In the genomic region with DNA sequence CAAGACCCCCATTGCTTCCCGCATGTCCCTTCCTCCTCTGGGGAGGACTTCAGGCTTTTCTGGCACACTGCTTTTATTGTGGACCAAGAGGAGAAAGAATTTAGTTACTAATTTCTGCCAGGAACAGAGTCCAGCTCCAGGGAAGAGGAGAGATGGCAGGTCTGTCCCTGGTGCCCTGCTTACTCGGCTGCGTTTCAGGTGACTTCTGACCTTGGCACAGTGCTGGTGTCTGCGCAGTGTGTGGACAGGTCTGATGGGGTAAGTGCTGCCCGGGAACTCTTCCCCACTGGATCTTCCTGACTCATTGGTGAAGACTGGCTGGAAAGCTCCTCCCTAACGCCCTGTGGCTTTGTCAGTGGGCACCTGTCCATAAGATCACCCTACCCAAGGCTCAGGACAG, we compare ENCODE assay signal across 25 mouse cellular contexts. TPM values are rescaled to one million over a fixed set of nuclear protein-coding genes. Genes with fewer than 3 reads are reported as not detected.
A peak's percentile ranks its signal among the peaks of the same experiment; 100 is the strongest.
DNase-seq lines count a peak whose midpoint lies in the region; ATAC-seq lines count a peak whose summit lies in the region.
"Had no signal": no experiment of that assay in that cellular context is flagged by ENCODE, and none has a peak within 500 bp of the region (broad histone marks: within the 10 kb centered on the region; RNA-seq: fewer than 3 reads in every experiment).

No protein-coding gene starts in this region.

- no peaks in the 10 kb centered on the region for H3K36me3 ChIP-seq in hindbrain, embryonic 10.5 days
- no peaks in the 10 kb centered on the region for H3K36me3 ChIP-seq in hindbrain, embryonic 12.5 days
- no peaks in the 10 kb centered on the region for H3K36me3 ChIP-seq in midbrain, embryonic 12.5 days
- no peaks in the 10 kb centered on the region for H3K36me3 ChIP-seq in midbrain, embryonic 16.5 days (ENCODE audit: control insufficient read depth, insufficient read depth, low read length)
- no peaks in the 10 kb centered on the region for H3K36me3 ChIP-seq in kidney, embryonic 16.5 days (ENCODE audit: insufficient read depth, low read length)
- H3K36me3 ChIP-seq: embryonic facial prominence, embryonic 15.5 days; forebrain, embryonic 12.5 days; hindbrain, embryonic 13.5 days; limb, embryonic 10.5 days; liver, embryonic 13.5 days; lung, embryonic 15.5 days; stomach, embryonic 15.5 days had no signal

- H3K9me3 ChIP-seq in hindbrain, embryonic 10.5 days = no peaks in the 10 kb centered on the region
- H3K9me3 ChIP-seq in hindbrain, embryonic 12.5 days (replicated peaks) = no peaks in the 10 kb centered on the region
- H3K9me3 ChIP-seq in midbrain, embryonic 12.5 days = no peaks in the 10 kb centered on the region
- no peaks in the 10 kb centered on the region for H3K9me3 ChIP-seq in midbrain, embryonic 16.5 days (replicated peaks; ENCODE audit: control insufficient read depth, low read length, poor library complexity, severe bottlenecking)
- H3K9me3 ChIP-seq in kidney, embryonic 16.5 days (ENCODE audit: low read length) = no peaks in the 10 kb centered on the region
- H3K9me3 ChIP-seq: embryonic facial prominence, embryonic 15.5 days; forebrain, embryonic 12.5 days; hindbrain, embryonic 13.5 days; limb, embryonic 10.5 days; liver, embryonic 13.5 days; lung, embryonic 15.5 days; stomach, embryonic 15.5 days had no signal

- peaks cover 52% of the 10 kb centered on the region for H3K27me3 ChIP-seq in hindbrain, embryonic 10.5 days (ENCODE audit: insufficient read depth, poor library complexity, severe bottlenecking)
- H3K27me3 ChIP-seq in hindbrain, embryonic 12.5 days = peaks cover 10% of the 10 kb centered on the region
- H3K27me3 ChIP-seq in midbrain, embryonic 12.5 days = peaks cover 13% of the 10 kb centered on the region
- H3K27me3 ChIP-seq in midbrain, embryonic 16.5 days (ENCODE audit: control insufficient read depth, insufficient read depth, low read depth, low read length) = peaks cover 5% of the 10 kb centered on the region
- H3K27me3 ChIP-seq in kidney, embryonic 16.5 days (ENCODE audit: insufficient read depth, low read length) = no peaks in the 10 kb centered on the region; the same call in 1 of the 2 replicates

- no peak overlapping the region for H3K4me3 ChIP-seq in hindbrain, embryonic 10.5 days
- no peak overlapping the region for H3K4me3 ChIP-seq in hindbrain, embryonic 12.5 days
- no peak overlapping the region for H3K4me3 ChIP-seq in midbrain, embryonic 12.5 days
- no peak overlapping the region for H3K4me3 ChIP-seq in midbrain, embryonic 16.5 days (ENCODE audit: low read depth, low read length)
- no peak overlapping the region for H3K4me3 ChIP-seq in kidney, embryonic 16.5 days (ENCODE audit: low read length)
- H3K4me3 ChIP-seq: embryonic facial prominence, embryonic 15.5 days; forebrain, embryonic 12.5 days; hindbrain, embryonic 13.5 days; layer of hippocampus, adult 2 months; left cerebral cortex, adult 2 months; limb, embryonic 10.5 days; liver, embryonic 13.5 days; lung, embryonic 15.5 days; stomach, embryonic 15.5 days had no signal

- H3K4me1 ChIP-seq in hindbrain, embryonic 10.5 days (replicated peaks) = peaks cover 95% of the 10 kb centered on the region
- peaks cover 46% of the 10 kb centered on the region for H3K4me1 ChIP-seq in hindbrain, embryonic 12.5 days
- H3K4me1 ChIP-seq in midbrain, embryonic 12.5 days = peaks cover 88% of the 10 kb centered on the region
- peaks cover 22% of the 10 kb centered on the region for H3K4me1 ChIP-seq in midbrain, embryonic 16.5 days (ENCODE audit: control insufficient read depth, insufficient read depth, low read length)
- peaks cover 75% of the 10 kb centered on the region for H3K4me1 ChIP-seq in kidney, embryonic 16.5 days (ENCODE audit: insufficient read depth, low read length)

- WGBS in hindbrain, embryonic 10.5 days = 65% methylated on average over 6 of the region's 6 CpGs
- 65% methylated on average over 6 of the region's 6 CpGs for WGBS in hindbrain, embryonic 12.5 days
- WGBS in midbrain, embryonic 12.5 days = 65% methylated on average over 6 of the region's 6 CpGs
- 68% methylated on average over 6 of the region's 6 CpGs for WGBS in midbrain, embryonic 16.5 days
- 66% methylated on average over 6 of the region's 6 CpGs for WGBS in kidney, embryonic 16.5 days

- no peak overlapping the region for H3K9ac ChIP-seq in hindbrain, embryonic 12.5 days
- peak overlapping the region; percentile 28; the same call in 1 of the 2 replicates for H3K9ac ChIP-seq in midbrain, embryonic 12.5 days (replicated peaks)
- no peak overlapping the region for H3K9ac ChIP-seq in midbrain, embryonic 16.5 days (ENCODE audit: low read depth, low read length)
- H3K9ac ChIP-seq in kidney, embryonic 16.5 days (replicated peaks; ENCODE audit: low read length) = no peak overlapping the region
- H3K9ac ChIP-seq: embryonic facial prominence, embryonic 15.5 days; forebrain, embryonic 12.5 days; hindbrain, embryonic 13.5 days; liver, embryonic 13.5 days; lung, embryonic 15.5 days; stomach, embryonic 15.5 days had no signal

- no peak overlapping the region for H3K4me2 ChIP-seq in hindbrain, embryonic 12.5 days (replicated peaks)
- 0 out of 2 replicates have a peak overlapping the region, but pooled peaks have one; percentile 12 for H3K4me2 ChIP-seq in midbrain, embryonic 12.5 days (replicated peaks)
- no peak overlapping the region for H3K4me2 ChIP-seq in midbrain, embryonic 16.5 days (ENCODE audit: low read length)
- H3K4me2 ChIP-seq in kidney, embryonic 16.5 days (replicated peaks; ENCODE audit: low read depth, low read length) = no peak overlapping the region
- H3K4me2 ChIP-seq: embryonic facial prominence, embryonic 15.5 days; forebrain, embryonic 12.5 days; hindbrain, embryonic 13.5 days; liver, embryonic 13.5 days; lung, embryonic 15.5 days; stomach, embryonic 15.5 days had no signal

- H3K27ac ChIP-seq in hindbrain, embryonic 10.5 days = peak overlapping the region; percentile 96
- H3K27ac ChIP-seq in hindbrain, embryonic 12.5 days = no peak overlapping the region
- peak overlapping the region; percentile 92 for H3K27ac ChIP-seq in midbrain, embryonic 12.5 days (replicated peaks)
- H3K27ac ChIP-seq in midbrain, embryonic 16.5 days (ENCODE audit: low read length) = no peak overlapping the region
- peak overlapping the region; percentile 35; the same call in 1 of the 2 replicates for H3K27ac ChIP-seq in kidney, embryonic 16.5 days (ENCODE audit: low read length)
- H3K27ac ChIP-seq: embryonic facial prominence, embryonic 15.5 days; forebrain, embryonic 12.5 days; hindbrain, embryonic 13.5 days; layer of hippocampus, adult 2 months; left cerebral cortex, adult 2 months; limb, embryonic 10.5 days; liver, embryonic 13.5 days; lung, embryonic 15.5 days; macrophage; stomach, embryonic 15.5 days had no signal

- DNase-seq in hindbrain, embryonic 10.5 days (ENCODE audit: low spot score) = no peak
- DNase-seq in layer of hippocampus, postnatal 25 days (ENCODE audit: extremely low spot score in 1 of 2, low spot score in 1 of 2) = no peak
- no peak for DNase-seq in lung, postnatal 10 days
- DNase-seq: adrenal gland, postnatal 25 days; cerebellum, adult 11 months; cerebellum, postnatal 14 days; embryo, embryonic 11 days; gastrocnemius, postnatal 10 days; liver, embryonic 13.5 days; right cerebral cortex, postnatal 25 days; thymus, adult 18-20 months; thymus, postnatal 4 days had no signal

- ATAC-seq in hindbrain, embryonic 12.5 days (ENCODE audit: low FRiP score) = no peak
- no peak for ATAC-seq in midbrain, embryonic 12.5 days (ENCODE audit: low FRiP score, low read depth)
- ATAC-seq in midbrain, embryonic 16.5 days = no peak
- ATAC-seq in kidney, embryonic 16.5 days (ENCODE audit: low FRiP score, low TSS enrichment) = no peak

RNA-seq across cellular contexts. Expression of gene Slc45a3, which starts 6.2 kb away (rescaled TPM):
- polyA plus RNA-seq in hindbrain, embryonic 10.5 days (2016; fragmentation: Nextera tagmentation; extraction: Ambion mirVana) = 10.9 and 19.2 TPM in 2 replicates
- 5.6 and 6.4 TPM in 2 replicates for polyA plus RNA-seq in hindbrain, embryonic 12.5 days (2016; fragmentation: Nextera tagmentation; extraction: Ambion mirVana)
- 27.4 and 30.2 TPM in 2 replicates for polyA plus RNA-seq in midbrain, embryonic 12.5 days (2016; fragmentation: Nextera tagmentation; extraction: Ambion mirVana)
- polyA plus RNA-seq in midbrain, embryonic 16.5 days (2015; fragmentation: Nextera tagmentation; extraction: Ambion mirVana) = 2.3 and 2.7 TPM in 2 replicates
- polyA plus RNA-seq in kidney, embryonic 16.5 days (2015; fragmentation: Nextera tagmentation; extraction: Ambion mirVana) = 8.6 and 9.7 TPM in 2 replicates
- total RNA-seq in layer of hippocampus, postnatal 25 days (2021) = 1 to 10 TPM; 2.4 TPM

RNA-seq across cellular contexts. Expression of gene Elk4, which starts 38.4 kb away (rescaled TPM):
- polyA plus RNA-seq in hindbrain, embryonic 10.5 days (2016; fragmentation: Nextera tagmentation; extraction: Ambion mirVana) = 12.9 and 13.2 TPM in 2 replicates
- 18.5 and 21.7 TPM in 2 replicates for polyA plus RNA-seq in hindbrain, embryonic 12.5 days (2016; fragmentation: Nextera tagmentation; extraction: Ambion mirVana)
- 18.9 and 19.9 TPM in 2 replicates for polyA plus RNA-seq in midbrain, embryonic 12.5 days (2016; fragmentation: Nextera tagmentation; extraction: Ambion mirVana)
- polyA plus RNA-seq in midbrain, embryonic 16.5 days (2015; fragmentation: Nextera tagmentation; extraction: Ambion mirVana) = 8.1 and 8.7 TPM in 2 replicates
- polyA plus RNA-seq in kidney, embryonic 16.5 days (2015; fragmentation: Nextera tagmentation; extraction: Ambion mirVana) = 19.0 and 23.2 TPM in 2 replicates
- total RNA-seq in layer of hippocampus, postnatal 25 days (2021) = 10 to 100 TPM; 51.8 to 60.4 TPM

RNA-seq across cellular contexts. Expression of gene Nucks1, which starts 58.6 kb away (rescaled TPM):
- 73.2 and 104 TPM in 2 replicates for polyA plus RNA-seq in hindbrain, embryonic 10.5 days (2016; fragmentation: Nextera tagmentation; extraction: Ambion mirVana)
- 97.4 and 103 TPM in 2 replicates for polyA plus RNA-seq in hindbrain, embryonic 12.5 days (2016; fragmentation: Nextera tagmentation; extraction: Ambion mirVana)
- 102 and 118 TPM in 2 replicates for polyA plus RNA-seq in midbrain, embryonic 12.5 days (2016; fragmentation: Nextera tagmentation; extraction: Ambion mirVana)
- polyA plus RNA-seq in midbrain, embryonic 16.5 days (2015; fragmentation: Nextera tagmentation; extraction: Ambion mirVana) = 50.1 and 53.6 TPM in 2 replicates
- polyA plus RNA-seq in kidney, embryonic 16.5 days (2015; fragmentation: Nextera tagmentation; extraction: Ambion mirVana) = 77.9 and 83.0 TPM in 2 replicates
- 100 to 1,000 TPM; 150 to 157 TPM for total RNA-seq in layer of hippocampus, postnatal 25 days (2021)

Comparison
In these comparisons a context has a peak if more than half of its experiments do, and no peak if none do; other contexts are left out.
1. H3K27ac ChIP-seq: peak in hindbrain, embryonic 10.5 days (single experiment), midbrain, embryonic 12.5 days (single experiment) and kidney, embryonic 16.5 days (single experiment); none in hindbrain, embryonic 12.5 days (single experiment) and midbrain, embryonic 16.5 days (single experiment).